Mouse (Mus musculus) kidney, adult 2 months (tissue): ENCODE results near the gene Nova2. TPM values are rescaled to one million over a fixed set of nuclear protein-coding genes. Genes with fewer than 3 reads are reported as not detected.

Source experiments
- DNase-seq: peaks from one replicate; pipeline ENCODE4 v3.0.0; 2021
- H3K27ac ChIP-seq: fragments of 200-500 bp; 2 replicates; pipeline ENCODE4 v1.5.1; 2012; ENCODE audit warnings: low read depth, low read length, control low read depth, inconsistent platforms; ENCODE audit not compliant: insufficient read depth
- H3K27me3 ChIP-seq: fragments of 200-500 bp; replicated peaks from 2 replicates; pipeline ENCODE4 v1.6.1; 2012; ENCODE audit warnings: mild to moderate bottlenecking, moderate library complexity, low read length, inconsistent platforms; ENCODE audit not compliant: control insufficient read depth, insufficient read depth
- H3K36me3 ChIP-seq: fragments of 200-500 bp; 2 replicates; pipeline ENCODE4 v1.6.1; 2012; ENCODE audit warnings: mild to moderate bottlenecking, moderate library complexity, low read length, inconsistent platforms; ENCODE audit not compliant: control insufficient read depth, insufficient read depth
- H3K4me1 ChIP-seq: fragments of 200-500 bp; 2 replicates; pipeline ENCODE4 v1.6.1; 2011; ENCODE audit warnings: low read length; ENCODE audit not compliant: control insufficient read depth, insufficient read depth
- H3K4me3 ChIP-seq: fragments of 200-500 bp; 2 replicates; pipeline ENCODE4 v1.5.1; 2011; ENCODE audit warnings: mild to moderate bottlenecking, low read depth, low read length, control low read depth; ENCODE audit not compliant: insufficient read depth
- CTCF ChIP-seq: fragments of 200-500 bp; conservative IDR thresholded peaks from 2 replicates; pipeline ENCODE4 v1.5.1; 2011; ENCODE audit warnings: low read depth, mild to moderate bottlenecking, control low read depth, low read length, moderate library complexity, mixed read lengths; ENCODE audit not compliant: insufficient read depth, insufficient read length
- POLR2A ChIP-seq: fragments of 200-500 bp; IDR thresholded peaks from one replicate; pipeline ENCODE4 v1.6.1; 2011; ENCODE audit warnings: low read depth, low read length, control low read depth
- WGBS: fragments of 180-500 bp; shearing (Covaris S2); methylation state at CpG from one replicate; pipeline ENCODE4 v1.1.7; 2018; 5-methylcytosine and 5-hydroxymethylcytosine counted together
- polyA plus RNA-seq: library from polyadenylated mRNA; depleted of rRNA; stranded (reverse); fragments of >200 nt; gene quantifications from 2 replicates; pipeline ENCODE4 v1.2.3, GENCODE M21; 2012

Nova2 gene
- polyA plus RNA-seq, 1 experiment: 1.1 TPM

GRCm38 (mm10) chr7:18993036-18993435 is 67.3 kb downstream of the Nova2 start:
- WGBS: 88% methylated on average over 5 of the region's 5 CpGs
- H3K27me3 ChIP-seq: no peaks in the 10 kb centered on the region
- no peak for DNase-seq
- no peaks in the 10 kb centered on the region for H3K36me3 ChIP-seq
- H3K4me3 ChIP-seq: no peak overlapping the region
- peaks cover 3% of the 10 kb centered on the region; the same call in 1 of the 2 replicates for H3K4me1 ChIP-seq
- no peak for TF ChIP-seq CTCF
- no peak overlapping the region for H3K27ac ChIP-seq

GRCm38 (mm10) chr7:18998835-18999234 is 73.1 kb downstream of the Nova2 start:
- H3K4me3 ChIP-seq: no peak overlapping the region
- no peak overlapping the region for H3K27ac ChIP-seq
- peak; percentile 28; the same call in 1 of the 2 replicates for TF ChIP-seq CTCF
- no peak for TF ChIP-seq POLR2A
- H3K36me3 ChIP-seq: no peaks in the 10 kb centered on the region
- H3K4me1 ChIP-seq: no peaks in the 10 kb centered on the region
- no peaks in the 10 kb centered on the region for H3K27me3 ChIP-seq
- no peak for DNase-seq
- 44% methylated on average over 9 of the region's 9 CpGs for WGBS

GRCm38 (mm10) chr7:19000421-19000820 is 74.7 kb downstream of the Nova2 start:
- H3K27me3 ChIP-seq: no peaks in the 10 kb centered on the region
- no peak overlapping the region for H3K27ac ChIP-seq
- 37% methylated on average over 10 of the region's 10 CpGs for WGBS
- no peak for TF ChIP-seq POLR2A
- TF ChIP-seq CTCF: no peak
- H3K36me3 ChIP-seq: no peaks in the 10 kb centered on the region
- no peak for DNase-seq
- 0 out of 2 replicates have a peak, but pooled peaks cover 6% of the 10 kb centered on the region for H3K4me1 ChIP-seq
- H3K4me3 ChIP-seq: peak overlapping the region; percentile 41; the same call in 1 of the 2 replicates

- Histone ChIP-seq H3K4me1 (0 out of 2 replicates have a peak, but pooled peaks cover 6% of the 10 kb centered on the region), H3K27ac (peak overlapping the region; percentile 6; the same call in 1 of the 2 replicates), H3K4me3 (peak overlapping the region; percentile 41), H3K27me3 (no peaks in the 10 kb centered on the region), H3K36me3 (no peaks in the 10 kb centered on the region; the same call in 1 of the 2 replicates)
- 30% methylated on average over 18 of the region's 18 CpGs for WGBS
- peak; percentile 82 for DNase-seq
- TF ChIP-seq POLR2A: no peak
- no peak for TF ChIP-seq CTCF
Observed at GRCm38 (mm10) chr7:19001066-19001806, 75.5 kb downstream of the Nova2 start.

- no peak for DNase-seq
- no peaks in the 10 kb centered on the region for H3K27me3 ChIP-seq
- 49% methylated on average over 3 of the region's 3 CpGs for WGBS
- H3K27ac ChIP-seq: no peak overlapping the region
- no peaks in the 10 kb centered on the region; the same call in 1 of the 2 replicates for H3K36me3 ChIP-seq
- no peak for TF ChIP-seq CTCF
- no peak for TF ChIP-seq POLR2A
- peaks cover 8% of the 10 kb centered on the region; the same call in 1 of the 2 replicates for H3K4me1 ChIP-seq
- no peak overlapping the region for H3K4me3 ChIP-seq
Observed at GRCm38 (mm10) chr7:19001807-19002085, 76.1 kb downstream of the Nova2 start.

GRCm38 (mm10) chr7:19002115-19002514 is 76.4 kb downstream of the Nova2 start:
- H3K4me3 ChIP-seq: peak overlapping the region; percentile 55; the same call in 1 of the 2 replicates
- peaks cover 12% of the 10 kb centered on the region for H3K4me1 ChIP-seq
- H3K27me3 ChIP-seq: no peaks in the 10 kb centered on the region
- DNase-seq: no peak
- no peaks in the 10 kb centered on the region; the same call in 1 of the 2 replicates for H3K36me3 ChIP-seq
- 16% methylated on average over 4 of the region's 4 CpGs for WGBS
- H3K27ac ChIP-seq: no peak overlapping the region
- TF ChIP-seq POLR2A (no peak), CTCF (no peak)

GRCm38 (mm10) chr7:19002848-19003498 is 77.3 kb downstream of the Nova2 start:
- no peak for TF ChIP-seq CTCF
- TF ChIP-seq POLR2A: peak; percentile 21
- Histone ChIP-seq H3K36me3 (no peaks in the 10 kb centered on the region; the same call in 1 of the 2 replicates), H3K4me3 (peak overlapping the region; percentile 55), H3K4me1 (peaks cover 20% of the 10 kb centered on the region), H3K27me3 (no peaks in the 10 kb centered on the region), H3K27ac (peak overlapping the region; percentile 73)
- WGBS: 2% methylated on average over 17 of the region's 17 CpGs
- DNase-seq: peak; percentile 94
